Mouse (Mus musculus): ENCODE data around the gene Adam10.

- TF ChIP-seq CTCF (IDR thresholded peaks at IDR 0.05; ENCODE audit: low read depth) (no peak), EP300 (IDR thresholded peaks at IDR 0.05; ENCODE audit: low read depth) (no peak)
These were observed 139.9 kb downstream of the Adam10 start for GRCm38 (mm10) chr9:70818739-70819138.

All from liver, embryonic 14.5 days (tissue).